Mouse (Mus musculus) liver, adult 2 months (tissue): Measurements from ENCODE around the gene Fgfr2.

Source experiments
- CTCF ChIP-seq: fragments of 200-500 bp; IDR thresholded peaks from 2 replicates; pipeline ENCODE4 v1.5.1; 2011; ENCODE audit warnings: low read depth, low read length, control low read depth
- POLR2A ChIP-seq: fragments of 200-500 bp; IDR thresholded peaks from 2 replicates; pipeline ENCODE4 v1.6.1; 2011; ENCODE audit warnings: low read length, control low read depth; ENCODE audit not compliant: insufficient read depth; ENCODE audit errors: extremely low read depth

DNA sequence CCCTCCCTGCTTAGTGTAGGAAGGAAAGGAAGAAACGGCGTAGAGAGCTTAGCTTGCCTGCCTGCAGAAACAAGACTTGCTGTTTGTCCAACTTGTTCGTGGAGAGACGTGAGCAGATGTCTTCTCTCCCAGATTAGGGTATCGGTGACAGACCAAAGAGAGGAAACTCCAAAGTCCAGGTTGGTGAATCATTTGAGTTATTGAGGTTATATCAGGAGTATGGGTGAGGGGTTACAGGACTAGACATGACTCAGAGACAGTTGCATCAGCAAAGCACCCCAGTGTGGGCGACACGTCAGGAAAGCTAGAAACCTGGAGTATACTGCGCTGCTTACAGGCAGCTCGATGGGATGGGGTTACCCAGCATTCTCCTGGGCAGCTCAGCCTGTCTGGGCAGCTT, 2457.8 kb downstream of the Fgfr2 start:
- TF ChIP-seq CTCF (no peak), POLR2A (no peak)
